Mouse (Mus musculus) kidney, adult 2 months (tissue): ENCODE measurements around the gene Clptm1.

Source experiments
- CTCF ChIP-seq: fragments of 200-500 bp; conservative IDR thresholded peaks from 2 replicates; pipeline ENCODE4 v1.5.1; 2011; ENCODE audit warnings: low read depth, mild to moderate bottlenecking, control low read depth, low read length, moderate library complexity, mixed read lengths; ENCODE audit not compliant: insufficient read depth, insufficient read length
- POLR2A ChIP-seq: fragments of 200-500 bp; IDR thresholded peaks from one replicate; pipeline ENCODE4 v1.6.1; 2011; ENCODE audit warnings: low read depth, low read length, control low read depth

DNA sequence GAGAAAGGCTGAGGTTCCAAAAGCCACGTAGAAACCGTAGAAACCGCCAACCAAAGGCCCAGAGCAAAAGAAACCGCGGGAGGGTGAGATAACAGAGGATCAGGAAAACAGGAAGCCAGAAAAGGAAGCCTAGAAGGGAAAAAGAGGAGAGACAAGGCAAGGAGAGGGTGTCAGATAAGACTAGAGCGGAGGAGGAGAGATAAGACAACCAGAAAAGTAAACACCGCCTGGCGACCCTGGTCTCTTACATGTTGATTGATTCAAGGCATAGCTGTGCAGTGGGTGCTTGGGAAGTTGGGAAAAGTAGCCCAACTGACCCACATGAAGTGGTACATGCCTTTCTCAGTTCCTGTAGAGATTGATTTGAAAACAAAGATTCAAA is 30.4 kb upstream of the Clptm1 start:
- no peak for TF ChIP-seq CTCF
- TF ChIP-seq POLR2A: no peak
